Mouse (Mus musculus) heart, adult 2 months (tissue): Measurements from ENCODE around the gene Tex12.

Source experiments
- CTCF ChIP-seq: fragments of 200-600 bp; IDR thresholded peaks from 2 replicates; pipeline ENCODE4 v1.8.1; 2022; ENCODE audit warnings: antibody characterized with exemption, mild to moderate bottlenecking, moderate library complexity
- EP300 ChIP-seq: fragments of 200-500 bp; IDR thresholded peaks from 2 replicates; pipeline ENCODE4 v1.6.1; 2011; ENCODE audit warnings: low read depth, low read length, control low read depth; ENCODE audit not compliant: insufficient read depth
- POLR2A ChIP-seq: fragments of 200-500 bp; IDR thresholded peaks from 2 replicates; pipeline ENCODE4 v1.6.1; 2011; ENCODE audit warnings: mild to moderate bottlenecking, low read depth, low read length, control low read depth; ENCODE audit not compliant: insufficient read depth

- TF ChIP-seq POLR2A (no peak), CTCF (no peak), EP300 (no peak)
These were observed 33.8 kb upstream of the Tex12 start for GRCm38 (mm10) chr9:50594794-50595417.
